In genomic region chr7:100302316-100302715, GRCm38 (mm10) we compare ENCODE assay signal across 9 mouse cellular contexts. TPM values are rescaled to one million over a fixed set of nuclear protein-coding genes. Genes with fewer than 3 reads are reported as not detected.
DNase-seq lines count a peak whose midpoint lies in the region; ATAC-seq lines count a peak whose summit lies in the region.
"Had no signal": no experiment of that assay in that cellular context is flagged by ENCODE, and none has a peak within 500 bp of the region (broad histone marks: within the 10 kb centered on the region; RNA-seq: fewer than 3 reads in every experiment).

No protein-coding gene starts in this region.

- 0 out of 2 replicates have a peak overlapping the region, but pooled peaks have one; percentile 25 for H3K27ac ChIP-seq in forebrain, embryonic 15.5 days (replicated peaks)
- no peak overlapping the region for H3K27ac ChIP-seq in forebrain, embryonic 12.5 days
- H3K27ac ChIP-seq in heart, embryonic 13.5 days (replicated peaks), result peak overlapping the region; percentile 80

- no peak overlapping the region for H3K4me3 ChIP-seq in forebrain, embryonic 15.5 days
- H3K4me3 ChIP-seq in forebrain, embryonic 12.5 days (replicated peaks), result no peak overlapping the region
- H3K4me3 ChIP-seq in heart, embryonic 13.5 days, result no peak overlapping the region
- H3K4me3 ChIP-seq: erythroblast, embryonic 14.5 days had no signal

- 0 out of 2 replicates have a peak, but pooled peaks have one; percentile 38 for ATAC-seq in forebrain, embryonic 15.5 days (replicated peaks)
- ATAC-seq in forebrain, embryonic 12.5 days (ENCODE audit: low FRiP score), result no peak
- ATAC-seq in heart, embryonic 13.5 days (ENCODE audit: extremely low read depth, insufficient number of reproducible peaks, low FRiP score, low TSS enrichment), result no peak; the same call in 1 of the 2 replicates
- ATAC-seq in activated CD4-positive, CD25-positive, alpha-beta regulatory T cell, adult 4 months, result no peak

- H3K36me3 ChIP-seq in forebrain, embryonic 15.5 days, result no peaks in the 10 kb centered on the region
- H3K36me3 ChIP-seq in forebrain, embryonic 12.5 days (replicated peaks), result no peaks in the 10 kb centered on the region
- H3K36me3 ChIP-seq in heart, embryonic 13.5 days, result peaks cover 12% of the 10 kb centered on the region; the same call in 1 of the 2 replicates

- no peaks in the 10 kb centered on the region for H3K27me3 ChIP-seq in forebrain, embryonic 15.5 days
- no peaks in the 10 kb centered on the region for H3K27me3 ChIP-seq in forebrain, embryonic 12.5 days
- H3K27me3 ChIP-seq in heart, embryonic 13.5 days (replicated peaks), result no peaks in the 10 kb centered on the region

- no peaks in the 10 kb centered on the region for H3K9me3 ChIP-seq in forebrain, embryonic 15.5 days
- H3K9me3 ChIP-seq in forebrain, embryonic 12.5 days, result no peaks in the 10 kb centered on the region
- H3K9me3 ChIP-seq in heart, embryonic 13.5 days, result no peaks in the 10 kb centered on the region

- H3K4me2 ChIP-seq in forebrain, embryonic 15.5 days (replicated peaks), result no peak overlapping the region
- no peak overlapping the region for H3K4me2 ChIP-seq in forebrain, embryonic 12.5 days
- no peak overlapping the region for H3K4me2 ChIP-seq in heart, embryonic 13.5 days

- DNase-seq in adrenal gland, postnatal 36 days, result peak; percentile 48 to 49
- DNase-seq in left cerebral cortex, postnatal 14 days (ENCODE audit: low spot score in 2 of 2), result peak; percentile 73 to 88
- DNase-seq in skeletal muscle tissue, adult 2 months (ENCODE audit: low read depth, low spot score), result peak; percentile 36
- no peak for DNase-seq in kidney, postnatal 14 days

- peaks cover 11% of the 10 kb centered on the region for H3K4me1 ChIP-seq in forebrain, embryonic 15.5 days
- H3K4me1 ChIP-seq in forebrain, embryonic 12.5 days, result peaks cover 2% of the 10 kb centered on the region
- H3K4me1 ChIP-seq in heart, embryonic 13.5 days, result peaks cover 40% of the 10 kb centered on the region

- WGBS in forebrain, embryonic 15.5 days, result 47% methylated on average over 4 of the region's 4 CpGs
- WGBS in forebrain, embryonic 12.5 days, result 73% methylated on average over 4 of the region's 4 CpGs
- WGBS in heart, embryonic 13.5 days, result 39% methylated on average over 4 of the region's 4 CpGs

- no peak overlapping the region for H3K9ac ChIP-seq in forebrain, embryonic 15.5 days (replicated peaks)
- no peak overlapping the region for H3K9ac ChIP-seq in forebrain, embryonic 12.5 days
- peak overlapping the region; percentile 15; the same call in 1 of the 2 replicates for H3K9ac ChIP-seq in heart, embryonic 13.5 days

- intact Hi-C loops in left cerebral cortex, postnatal 14 days (cut with DNase I), result no loop called here

RNA-seq across cellular contexts. Expression of gene P4ha3, which starts 17.0 kb away (rescaled TPM):
- polyA plus RNA-seq in forebrain, embryonic 15.5 days (2015; fragmentation: Nextera tagmentation; extraction: Ambion mirVana), result 2.4 and 2.7 TPM in 2 replicates
- 4.1 and 4.2 TPM in 2 replicates for polyA plus RNA-seq in forebrain, embryonic 12.5 days (2016; fragmentation: Nextera tagmentation; extraction: Ambion mirVana)
- total RNA-seq in adrenal gland, postnatal 36 days (2021), result 1 to 10 TPM; 1.2 to 1.4 TPM
- 11.0 and 11.6 TPM in 2 replicates for polyA plus RNA-seq in heart, embryonic 13.5 days (2015; fragmentation: Nextera tagmentation; extraction: Ambion mirVana)
- total RNA-seq in left cerebral cortex, postnatal 14 days (2021), result 1 to 10 TPM; 6.4 to 6.9 TPM
- under 1 TPM in 1 of 2 experiments, not detected in 1; 0.26 TPM for polyA plus RNA-seq in activated CD4-positive, CD25-positive, alpha-beta regulatory T cell, adult 4 months (2017; shearing (Covaris generic))
- polyA plus RNA-seq: erythroblast, embryonic 14.5 days had no signal
